Mouse (Mus musculus) lung, postnatal 0 days (tissue): Measurements from ENCODE around the gene Borcs7. TPM values are rescaled to one million over a fixed set of nuclear protein-coding genes. Genes with fewer than 3 reads are reported as not detected.

Experiments used
- ATAC-seq: fragments of 200-750 bp; cut with Nextera tagmentation; 2 replicates; pipeline ENCODE4 v1.8.0; 2017; ENCODE audit warnings: moderate library complexity
- DNase-seq: peaks from one replicate; pipeline ENCODE4 v3.0.0-alpha.2; 2016; ENCODE audit warnings: low spot score
- H3K27ac ChIP-seq: fragments of 300-500 bp; sonication (generic); 2 replicates; pipeline ENCODE4 v1.5.1; 2014; ENCODE audit warnings: antibody characterized with exemption, mild to moderate bottlenecking, low read length, mixed read lengths
- H3K27me3 ChIP-seq: fragments of 300-500 bp; sonication (generic); replicated peaks from 2 replicates; pipeline ENCODE4 v1.6.1; 2014; ENCODE audit warnings: low read length, mixed read lengths; ENCODE audit not compliant: insufficient read depth
- H3K36me3 ChIP-seq: fragments of 300-500 bp; sonication (generic); 2 replicates; pipeline ENCODE4 v1.6.1; 2014; ENCODE audit warnings: low read length, mixed read lengths; ENCODE audit not compliant: insufficient read depth
- H3K4me1 ChIP-seq: fragments of 300-500 bp; sonication (generic); 2 replicates; pipeline ENCODE4 v1.6.1; 2014; ENCODE audit warnings: antibody characterized with exemption, low read depth, low read length, mixed read lengths; ENCODE audit not compliant: insufficient read depth
- H3K4me2 ChIP-seq: fragments of 300-500 bp; sonication (generic); replicated peaks from 2 replicates; pipeline ENCODE4 v1.6.1; 2014; ENCODE audit warnings: low read depth, mild to moderate bottlenecking, low read length, moderate library complexity, mixed read lengths
- H3K4me3 ChIP-seq: fragments of 300-500 bp; sonication (generic); 2 replicates; pipeline ENCODE4 v1.5.1; 2014; ENCODE audit warnings: low read depth, low read length
- H3K9ac ChIP-seq: fragments of 300-500 bp; sonication (generic); replicated peaks from 2 replicates; pipeline ENCODE4 v1.6.1; 2014; ENCODE audit warnings: low read depth, mild to moderate bottlenecking
- H3K9me3 ChIP-seq: fragments of 300-500 bp; sonication (generic); 2 replicates; pipeline ENCODE4 v1.6.1; 2016; ENCODE audit warnings: low read length, mixed read lengths
- CTCF ChIP-seq: IDR thresholded peaks from 2 replicates; pipeline ENCODE4 v1.5.1; 2016; ENCODE audit warnings: antibody characterized with exemption, mild to moderate bottlenecking
- EP300 ChIP-seq: IDR thresholded peaks from 2 replicates; pipeline ENCODE4 v1.6.1; 2016; ENCODE audit warnings: antibody characterized with exemption, mild to moderate bottlenecking, control low read depth
- WGBS: fragments of 180-500 bp; shearing (Covaris S2); extraction: QIAGEN DNeasy Blood & Tissue Kit; methylation state at CpG from one replicate; pipeline ENCODE4 v1.1.7; 2014; 5-methylcytosine and 5-hydroxymethylcytosine counted together
- polyA plus RNA-seq: library from polyadenylated mRNA; unstranded; fragments of >200 nt; fragmentation: Nextera tagmentation; extraction: Ambion mirVana; gene quantifications from 2 replicates; pipeline ENCODE4 v1.2.1, GENCODE M21; 2015

Gene Borcs7
- polyA plus RNA-seq, 1 experiment from 2014 or later: 14.3 TPM

GRCm38 (mm10) chr19:46701156-46701555 is 11.4 kb downstream of the Borcs7 start:
- DNase-seq: no peak
- WGBS: 67% methylated on average over 9 of the region's 9 CpGs
- no peak overlapping the region for H3K27ac ChIP-seq
- H3K4me3 ChIP-seq: no peak overlapping the region
- no peak overlapping the region for H3K4me2 ChIP-seq
- no peaks in the 10 kb centered on the region for H3K27me3 ChIP-seq
- no peak for TF ChIP-seq CTCF
- no peak for TF ChIP-seq EP300
- no peaks in the 10 kb centered on the region for H3K4me1 ChIP-seq
- H3K9ac ChIP-seq: no peak overlapping the region
- ATAC-seq: no peak
- H3K9me3 ChIP-seq: no peaks in the 10 kb centered on the region
- H3K36me3 ChIP-seq: 0 out of 2 replicates have a peak, but pooled peaks cover 6% of the 10 kb centered on the region

- 59% methylated on average over 7 of the region's 7 CpGs for WGBS
- no peak overlapping the region for H3K4me3 ChIP-seq
- no peak for DNase-seq
These were observed 16.2 kb downstream of the Borcs7 start for GRCm38 (mm10) chr19:46705779-46706495.

GRCm38 (mm10) chr19:46706540-46707295 is 17.0 kb downstream of the Borcs7 start:
- ATAC-seq (peak; percentile 17; the same call in 1 of the 2 replicates), DNase-seq (no peak)
- H3K27ac ChIP-seq: no peak overlapping the region
- 0 out of 2 replicates have a peak, but pooled peaks cover 4% of the 10 kb centered on the region for H3K36me3 ChIP-seq
- peaks cover 4% of the 10 kb centered on the region; the same call in 1 of the 2 replicates for H3K4me1 ChIP-seq
- H3K4me2 ChIP-seq: peak overlapping the region; percentile 81
- peak overlapping the region; percentile 53 for H3K4me3 ChIP-seq
- no peaks in the 10 kb centered on the region for H3K27me3 ChIP-seq
- no peaks in the 10 kb centered on the region for H3K9me3 ChIP-seq
- no peak for TF ChIP-seq CTCF
- no peak for TF ChIP-seq EP300
- WGBS: 56% methylated on average over 9 of the region's 9 CpGs
- peak overlapping the region; percentile 48; the same call in 1 of the 2 replicates for H3K9ac ChIP-seq

More at GRCm38 (mm10) chr19:46705779-46706495, 16.2 kb downstream of the Borcs7 start:
- no peak overlapping the region for H3K9ac ChIP-seq
- H3K27me3 ChIP-seq: no peaks in the 10 kb centered on the region
- no peak for ATAC-seq
- H3K9me3 ChIP-seq: no peaks in the 10 kb centered on the region
- no peak overlapping the region for H3K4me2 ChIP-seq
- H3K36me3 ChIP-seq: 0 out of 2 replicates have a peak, but pooled peaks cover 9% of the 10 kb centered on the region
- TF ChIP-seq CTCF (no peak), EP300 (no peak)
- peaks cover 4% of the 10 kb centered on the region; the same call in 1 of the 2 replicates for H3K4me1 ChIP-seq
- no peak overlapping the region for H3K27ac ChIP-seq

GRCm38 (mm10) chr19:46707296-46708151 is 17.8 kb downstream of the Borcs7 start, which contains the start of gene As3mt:
Gene As3mt (plus strand): TSS chr19:46707458.
- Histone ChIP-seq H3K4me1 (peaks cover 4% of the 10 kb centered on the region; the same call in 1 of the 2 replicates), H3K4me3 (peak within 1 kb of the TSS; percentile 53), H3K9me3 (no peaks in the 10 kb centered on the region), H3K36me3 (0 out of 2 replicates have a peak, but pooled peaks cover 4% of the 10 kb centered on the region), H3K4me2 (peak within 1 kb of the TSS; percentile 81), H3K9ac (peak within 1 kb of the TSS; percentile 48), H3K27ac (peak within 1 kb of the TSS; percentile 51; the same call in 1 of the 2 replicates), H3K27me3 (no peaks in the 10 kb centered on the region)
- 4% methylated on average over 29 of the region's 31 CpGs for WGBS
- peak; percentile 70 for DNase-seq
- TF ChIP-seq EP300 (no peak), CTCF (no peak)
- ATAC-seq: peak; percentile 91

- H3K9ac ChIP-seq: no peak overlapping the region
- H3K9me3 ChIP-seq: no peaks in the 10 kb centered on the region
- ATAC-seq: no peak
- H3K4me3 ChIP-seq: no peak overlapping the region
- no peak overlapping the region for H3K27ac ChIP-seq
- no peak for TF ChIP-seq EP300
- TF ChIP-seq CTCF: no peak
- no peaks in the 10 kb centered on the region for H3K27me3 ChIP-seq
- no peak for DNase-seq
- peaks cover 4% of the 10 kb centered on the region; the same call in 1 of the 2 replicates for H3K4me1 ChIP-seq
- 88% methylated on average over 4 of the region's 4 CpGs for WGBS
- no peak overlapping the region for H3K4me2 ChIP-seq
- 0 out of 2 replicates have a peak, but pooled peaks cover 4% of the 10 kb centered on the region for H3K36me3 ChIP-seq
These were observed 20.9 kb downstream of the Borcs7 start for GRCm38 (mm10) chr19:46710614-46711013.
